Mouse (Mus musculus) hindbrain, embryonic 12.5 days (tissue): ENCODE results near the gene Fbxw22. TPM values are rescaled to one million over a fixed set of nuclear protein-coding genes. Genes with fewer than 3 reads are reported as not detected.
"Not testable (repeated sequence)": the region's sequence is repeated elsewhere in the genome, so short reads cannot be mapped to it uniquely, and the experiment has no call there.

Source experiments
- ATAC-seq: fragments of 200-750 bp; cut with Nextera tagmentation; 2 replicates; pipeline ENCODE4 v1.8.0; 2017; ENCODE audit warnings: moderate TSS enrichment; ENCODE audit not compliant: low FRiP score
- H3K27ac ChIP-seq: fragments of 300-500 bp; sonication (generic); 2 replicates; pipeline ENCODE4 v1.5.1; 2016; ENCODE audit warnings: mild to moderate bottlenecking
- H3K27me3 ChIP-seq: fragments of 300-500 bp; sonication (generic); 2 replicates; pipeline ENCODE4 v1.6.1; 2016; ENCODE audit warnings: mild to moderate bottlenecking
- H3K36me3 ChIP-seq: fragments of 300-500 bp; sonication (generic); 2 replicates; pipeline ENCODE4 v1.6.1; 2016; ENCODE audit warnings: mild to moderate bottlenecking
- H3K4me1 ChIP-seq: fragments of 300-500 bp; sonication (generic); 2 replicates; pipeline ENCODE4 v1.6.1; 2016
- H3K4me2 ChIP-seq: fragments of 300-500 bp; sonication (generic); replicated peaks from 2 replicates; pipeline ENCODE4 v1.6.1; 2016; ENCODE audit warnings: mild to moderate bottlenecking
- H3K4me3 ChIP-seq: fragments of 300-500 bp; sonication (generic); 2 replicates; pipeline ENCODE4 v1.5.1; 2016; ENCODE audit warnings: mild to moderate bottlenecking
- H3K9ac ChIP-seq: fragments of 300-500 bp; sonication (generic); 2 replicates; pipeline ENCODE4 v1.6.1; 2016; ENCODE audit warnings: mild to moderate bottlenecking, moderate library complexity
- H3K9me3 ChIP-seq: fragments of 300-500 bp; sonication (generic); replicated peaks from 2 replicates; pipeline ENCODE4 v1.6.1; 2016; ENCODE audit warnings: mild to moderate bottlenecking
- WGBS: fragments of 180-500 bp; shearing (Covaris S2); methylation state at CpG from one replicate; pipeline ENCODE4 v1.1.7; 2016; 5-methylcytosine and 5-hydroxymethylcytosine counted together
- polyA plus RNA-seq: library from polyadenylated mRNA; unstranded; fragments of >200 nt; fragmentation: Nextera tagmentation; extraction: Ambion mirVana; gene quantifications from 2 replicates; pipeline ENCODE4 v1.2.1, GENCODE M21; 2016

Fbxw22 gene
- not detected in 2 replicates for polyA plus RNA-seq

GRCm38 (mm10) chr9:109404196-109404595 is at the start of gene Fbxw22:
Fbxw22 (minus strand) TSS chr9:109404296.
- ATAC-seq, H3K4me3 ChIP-seq, H3K9ac ChIP-seq, H3K27ac ChIP-seq, H3K4me2 ChIP-seq, H3K36me3 ChIP-seq, H3K27me3 ChIP-seq, H3K9me3 ChIP-seq, H3K4me1 ChIP-seq: not testable (repeated sequence)
- 78% methylated on average over 4 of the region's 4 CpGs for WGBS

GRCm38 (mm10) chr9:109449040-109449439 is 44.9 kb upstream of the Fbxw22 start, which contains the start of gene Fbxw16:
Fbxw16 (minus strand) TSS chr9:109449140.
- Histone ChIP-seq H3K27me3 (no peaks in the 10 kb centered on the region), H3K36me3 (no peaks in the 10 kb centered on the region), H3K27ac (no peak within 1 kb of the TSS), H3K4me2 (no peak within 1 kb of the TSS), H3K9ac (no peak within 1 kb of the TSS), H3K4me3 (no peak within 1 kb of the TSS), H3K9me3 (no peaks in the 10 kb centered on the region), H3K4me1 (no peaks in the 10 kb centered on the region)
- no peak for ATAC-seq

GRCm38 (mm10) chr9:109432956-109433355 is 28.9 kb upstream of the Fbxw22 start:
- no peaks in the 10 kb centered on the region for H3K9me3 ChIP-seq
- no peaks in the 10 kb centered on the region for H3K27me3 ChIP-seq
- no peak for ATAC-seq
- H3K4me3 ChIP-seq = no peak overlapping the region
- no peak overlapping the region for H3K9ac ChIP-seq
- no peak overlapping the region for H3K4me2 ChIP-seq
- H3K36me3 ChIP-seq = no peaks in the 10 kb centered on the region
- H3K4me1 ChIP-seq = no peaks in the 10 kb centered on the region
- no peak overlapping the region for H3K27ac ChIP-seq
- 92% methylated on average over 1 of the region's 1 CpGs for WGBS

- ATAC-seq, H3K9me3 ChIP-seq, H3K9ac ChIP-seq, H3K27ac ChIP-seq, H3K4me3 ChIP-seq, H3K36me3 ChIP-seq, H3K4me2 ChIP-seq, H3K27me3 ChIP-seq, H3K4me1 ChIP-seq: not testable (repeated sequence)
- 83% methylated on average over 1 of the region's 1 CpGs for WGBS
These were observed 64.5 kb downstream of the Fbxw22 start, which contains the start of gene Fbxw28 for GRCm38 (mm10) chr9:109339559-109339958. Fbxw28 (minus strand) TSS chr9:109339659.

Other genes starting within 250 kb of the Fbxw22 start
- gene Fbxw21, start 242.3 kb downstream of the Fbxw22 start, polyA plus RNA-seq = not detected in 2 replicates
- gene Fbxw13, start 208.3 kb downstream of the Fbxw22 start, polyA plus RNA-seq = not detected in 2 replicates
- gene Fbxw20, start 169.5 kb downstream of the Fbxw22 start, polyA plus RNA-seq = not detected in 2 replicates
- gene Fbxw14, start 116.6 kb downstream of the Fbxw22 start, polyA plus RNA-seq = not detected in 2 replicates
- gene Fbxw28, start 64.6 kb downstream of the Fbxw22 start, polyA plus RNA-seq = not detected in 2 replicates
- not detected in 2 replicates for gene Fbxw16, start 44.8 kb upstream of the Fbxw22 start, polyA plus RNA-seq
- gene Fbxw19, start 91.6 kb upstream of the Fbxw22 start, polyA plus RNA-seq = not detected in 2 replicates
- gene Fbxw15, start 164.0 kb upstream of the Fbxw22 start, polyA plus RNA-seq = 0.14 and 0.17 TPM in 2 replicates
- gene Fbxw24, start 221.8 kb upstream of the Fbxw22 start, polyA plus RNA-seq = 0.16 and 0.18 TPM in 2 replicates